Mouse (Mus musculus): ENCODE data around the gene Rpl13. TPM values are rescaled to one million over a fixed set of nuclear protein-coding genes. Genes with fewer than 3 reads are reported as not detected.
"Not testable (repeated sequence)": the region's sequence is repeated elsewhere in the genome, so short reads cannot be mapped to it uniquely, and the experiment has no call there.

Gene Rpl13
- polyA plus RNA-seq, 1 experiment from 2014 or later: 1,597 TPM

DNA sequence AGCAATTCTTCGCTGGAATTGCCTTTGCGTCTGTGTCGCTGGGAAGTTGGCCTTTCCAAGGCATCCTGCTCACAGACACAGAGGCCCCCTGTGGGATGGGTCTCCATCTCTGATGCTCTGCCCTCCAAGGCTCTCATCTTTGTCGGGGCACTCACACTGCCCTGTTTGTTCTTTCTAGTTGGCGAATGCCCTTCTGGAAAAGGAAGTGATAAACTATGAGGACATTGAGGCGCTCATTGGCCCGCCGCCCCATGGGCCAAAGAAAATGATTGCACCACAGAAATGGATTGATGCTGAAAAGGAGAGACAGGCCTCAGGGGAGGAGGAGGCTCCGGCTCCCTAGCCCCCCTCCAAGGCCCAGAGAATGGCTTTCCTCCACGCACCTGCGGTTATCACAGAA is 4.9 kb upstream of the Rpl13 start:
- Histone ChIP-seq H3K9ac (0 out of 2 replicates have a peak overlapping the region, but pooled peaks have one; percentile 12), H3K4me2 (no peak overlapping the region), H3K4me3 (no peak overlapping the region), H3K36me3 (peaks cover 52% of the 10 kb centered on the region), H3K9me3 (no peaks in the 10 kb centered on the region), H3K27ac (no peak overlapping the region), H3K27me3 (no peaks in the 10 kb centered on the region), H3K4me1 (peaks cover 14% of the 10 kb centered on the region)
- 89% methylated on average over 11 of the region's 11 CpGs for WGBS
- ATAC-seq (ENCODE audit: insufficient number of reproducible peaks, insufficient read depth, low FRiP score, low TSS enrichment, low read depth): no peak

DNA sequence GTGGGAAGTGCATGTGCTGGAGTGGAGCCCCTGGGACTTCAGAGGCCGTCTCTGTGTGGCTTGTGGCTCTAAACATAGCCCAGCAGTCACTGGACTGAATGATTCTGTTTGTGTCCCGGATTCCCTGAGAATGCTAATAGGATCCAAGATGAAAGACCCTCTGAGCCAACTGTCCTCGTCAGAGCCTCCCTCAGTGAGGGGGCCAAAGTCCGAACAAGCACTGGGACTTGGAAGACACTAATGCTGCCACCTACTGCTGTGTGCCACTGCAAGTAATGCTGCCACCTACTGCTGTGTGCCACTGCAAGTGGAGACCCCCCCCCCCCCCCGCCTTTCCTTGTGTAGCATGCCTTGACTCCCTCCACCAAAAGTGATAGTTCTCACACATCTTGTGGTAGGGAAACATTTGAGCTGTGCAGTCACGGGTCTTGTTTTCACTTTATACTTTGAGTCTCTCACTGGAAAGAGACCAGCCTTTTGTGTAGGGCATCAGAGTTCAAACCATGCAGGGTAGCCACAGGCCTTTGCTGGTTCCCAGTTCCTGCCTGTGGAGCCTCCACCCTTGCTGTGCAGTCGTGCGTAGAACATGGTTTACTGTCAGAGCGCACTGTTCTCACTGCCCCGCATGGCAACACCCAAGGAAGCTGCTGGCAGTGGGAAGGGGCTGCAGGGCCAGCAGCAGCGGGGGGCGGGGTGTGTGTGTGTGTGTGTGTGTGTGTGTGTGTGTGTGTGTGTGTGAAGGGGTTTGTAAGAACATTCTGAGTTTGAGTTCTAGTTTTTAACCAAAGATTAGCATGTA is 4.2 kb upstream of the Rpl13 start:
- no peak for ATAC-seq (ENCODE audit: insufficient number of reproducible peaks, insufficient read depth, low FRiP score, low TSS enrichment, low read depth)
- H3K4me2 ChIP-seq: no peak overlapping the region
- H3K27ac ChIP-seq: no peak overlapping the region
- 76% methylated on average over 12 of the region's 12 CpGs for WGBS
- H3K4me1 ChIP-seq: peaks cover 14% of the 10 kb centered on the region
- H3K36me3 ChIP-seq: peaks cover 47% of the 10 kb centered on the region
- no peak overlapping the region for H3K4me3 ChIP-seq
- H3K9me3 ChIP-seq: no peaks in the 10 kb centered on the region
- H3K27me3 ChIP-seq: no peaks in the 10 kb centered on the region
- H3K9ac ChIP-seq: no peak overlapping the region

DNA sequence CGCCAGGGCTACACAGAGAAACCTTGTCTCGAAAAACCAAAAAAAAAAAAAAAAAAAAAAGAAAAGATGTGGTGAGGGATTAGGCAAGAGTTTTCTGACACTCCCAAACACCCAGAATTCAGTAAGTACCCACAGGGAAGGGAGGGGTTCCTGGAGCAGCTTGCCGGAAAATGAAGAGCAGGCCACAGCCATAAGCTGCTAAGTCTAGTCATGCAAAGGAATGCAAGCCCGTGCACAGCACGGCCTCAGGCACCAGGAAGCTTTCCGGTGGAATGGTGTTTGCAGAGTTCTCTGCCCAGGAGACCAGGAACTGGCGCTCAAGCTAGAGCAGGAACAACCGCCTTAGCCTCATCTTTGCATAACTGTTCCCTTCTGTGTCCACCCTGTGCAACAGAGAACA is 1.9 kb upstream of the Rpl13 start:
- Histone ChIP-seq H3K27me3 (no peaks in the 10 kb centered on the region), H3K4me2 (no peak overlapping the region), H3K9me3 (no peaks in the 10 kb centered on the region), H3K4me1 (peaks cover 27% of the 10 kb centered on the region), H3K9ac (peak overlapping the region; percentile 41; the same call in 1 of the 2 replicates), H3K27ac (peak overlapping the region; percentile 77), H3K36me3 (peaks cover 46% of the 10 kb centered on the region), H3K4me3 (no peak overlapping the region)
- WGBS: 16% methylated on average over 8 of the region's 8 CpGs
- no peak; the same call in 1 of the 2 replicates for ATAC-seq (ENCODE audit: insufficient number of reproducible peaks, insufficient read depth, low FRiP score, low TSS enrichment, low read depth)

DNA sequence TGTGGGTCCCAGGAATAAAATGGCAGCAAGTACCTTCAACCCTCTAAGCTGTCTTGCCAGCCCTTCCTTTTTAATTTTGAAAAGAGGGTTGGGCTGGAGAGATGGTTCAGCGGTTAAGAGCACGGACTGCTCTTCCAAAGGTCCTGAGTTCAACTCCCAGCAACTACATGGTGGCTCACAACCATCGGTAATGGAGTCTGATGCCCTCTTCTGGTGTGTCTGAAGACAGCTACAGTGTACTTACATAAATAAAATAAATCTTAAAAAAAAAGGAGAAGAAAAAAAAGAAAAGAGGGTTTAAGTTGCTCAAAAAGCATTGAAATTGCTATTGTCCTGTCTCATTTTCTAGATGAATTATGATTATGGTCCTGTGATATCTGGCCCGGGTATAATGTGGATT is 906 bp upstream of the Rpl13 start:
- peak overlapping the region; percentile 95 for H3K4me2 ChIP-seq

DNA sequence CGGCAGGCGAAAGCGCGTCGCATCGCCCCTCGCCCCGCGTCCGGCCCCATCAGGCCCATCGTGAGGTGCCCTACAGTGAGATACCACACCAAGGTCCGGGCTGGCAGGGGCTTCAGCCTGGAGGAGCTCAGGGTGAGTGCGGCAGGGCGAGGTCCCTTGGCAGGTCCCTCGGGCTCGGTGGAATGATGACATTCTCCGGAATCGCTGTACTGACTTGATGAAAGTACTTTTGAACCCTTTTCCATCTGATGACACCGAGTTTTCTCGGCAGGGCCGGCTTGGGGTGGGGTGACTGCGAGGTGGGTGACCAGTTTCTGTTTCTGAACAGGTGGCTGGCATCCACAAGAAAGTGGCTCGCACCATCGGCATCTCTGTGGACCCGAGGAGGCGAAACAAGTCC is 705 bp downstream of the Rpl13 start:
- peak overlapping the region; percentile 98 for H3K9ac ChIP-seq
- peaks cover 27% of the 10 kb centered on the region for H3K4me1 ChIP-seq
- not testable (repeated sequence) for H3K27me3 ChIP-seq; ATAC-seq (ENCODE audit: insufficient number of reproducible peaks, insufficient read depth, low FRiP score, low TSS enrichment, low read depth); H3K9me3 ChIP-seq
- H3K4me2 ChIP-seq: peak overlapping the region; percentile 95
- peak overlapping the region; percentile 74 for H3K4me3 ChIP-seq
- WGBS: 1% methylated on average over 26 of the region's 26 CpGs
- H3K27ac ChIP-seq: peak overlapping the region; percentile 95
- peaks cover 35% of the 10 kb centered on the region for H3K36me3 ChIP-seq

More for the DNA sequence above, 906 bp upstream of the Rpl13 start:
- Histone ChIP-seq H3K9me3 (no peaks in the 10 kb centered on the region), H3K4me1 (peaks cover 27% of the 10 kb centered on the region), H3K4me3 (no peak overlapping the region), H3K9ac (no peak overlapping the region), H3K36me3 (peaks cover 47% of the 10 kb centered on the region), H3K27me3 (no peaks in the 10 kb centered on the region), H3K27ac (peak overlapping the region; percentile 77; the same call in 1 of the 2 replicates)
- ATAC-seq (ENCODE audit: insufficient number of reproducible peaks, insufficient read depth, low FRiP score, low TSS enrichment, low read depth): no peak
- 76% methylated on average over 4 of the region's 4 CpGs for WGBS

DNA sequence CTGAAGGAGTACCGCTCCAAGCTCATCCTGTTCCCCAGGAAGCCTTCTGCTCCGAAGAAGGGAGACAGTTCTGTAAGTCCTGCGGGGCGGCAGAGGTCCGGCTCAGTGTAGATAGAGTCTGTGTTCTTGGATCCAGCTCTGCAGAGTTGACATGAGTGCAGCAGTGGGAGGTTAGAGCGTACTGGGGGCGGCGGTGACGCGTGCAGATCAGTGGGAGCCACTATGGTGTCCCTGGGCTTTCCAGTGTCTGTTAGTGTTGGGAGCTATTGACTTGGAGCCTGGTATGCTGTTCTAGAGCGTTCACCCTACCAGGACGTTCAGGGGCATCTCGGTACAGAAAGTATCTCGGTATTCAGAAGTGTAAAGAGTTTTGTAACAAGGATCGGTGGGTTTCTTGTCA is 1.1 kb downstream of the Rpl13 start:
- Histone ChIP-seq H3K4me3 (peak overlapping the region; percentile 74), H3K9me3 (no peaks in the 10 kb centered on the region), H3K27ac (peak overlapping the region; percentile 95), H3K9ac (peak overlapping the region; percentile 98), H3K27me3 (no peaks in the 10 kb centered on the region), H3K36me3 (peaks cover 31% of the 10 kb centered on the region), H3K4me1 (peaks cover 27% of the 10 kb centered on the region), H3K4me2 (peak overlapping the region; percentile 95)
- ATAC-seq (ENCODE audit: insufficient number of reproducible peaks, insufficient read depth, low FRiP score, low TSS enrichment, low read depth): no peak
- 12% methylated on average over 15 of the region's 15 CpGs for WGBS

DNA sequence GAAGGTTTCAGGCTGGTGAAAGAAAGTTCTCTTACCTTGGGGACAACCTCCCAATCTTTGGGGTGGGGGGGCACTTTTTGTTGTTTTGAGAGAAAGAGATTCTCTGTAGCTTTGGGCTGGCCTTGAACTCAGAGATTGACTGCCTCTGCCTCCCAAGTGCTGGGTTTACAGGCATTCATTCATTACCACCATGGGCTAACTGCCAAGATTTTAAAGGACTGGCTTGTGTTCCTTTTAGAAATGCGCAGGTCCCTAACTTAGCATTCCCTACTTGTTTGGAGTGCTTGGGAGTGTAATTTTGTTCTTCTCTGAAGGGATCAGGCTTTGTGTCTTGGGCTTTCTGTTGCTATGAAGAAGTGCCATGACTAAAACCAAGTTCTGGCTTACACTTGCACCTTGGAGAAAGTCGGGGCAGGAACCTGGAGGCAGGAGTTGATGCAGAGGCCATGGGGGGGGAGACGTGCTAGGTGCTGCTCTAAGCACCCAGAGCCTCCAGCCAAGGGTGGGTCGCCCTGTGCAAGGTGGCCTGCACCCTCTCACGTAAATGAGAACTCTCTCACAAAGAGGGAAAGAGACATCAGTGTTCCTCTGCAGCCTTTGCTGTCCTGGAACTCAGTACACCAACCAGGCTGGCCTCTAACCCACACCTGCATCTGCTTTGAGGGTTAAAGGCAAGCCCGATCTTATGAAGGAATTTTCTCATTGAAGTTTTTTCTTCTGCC is 2.1 kb downstream of the Rpl13 start:
- H3K9ac ChIP-seq: peak overlapping the region; percentile 98
- H3K4me2 ChIP-seq: peak overlapping the region; percentile 95
- no peaks in the 10 kb centered on the region for H3K27me3 ChIP-seq
- H3K36me3 ChIP-seq: peaks cover 28% of the 10 kb centered on the region
- ATAC-seq (ENCODE audit: insufficient number of reproducible peaks, insufficient read depth, low FRiP score, low TSS enrichment, low read depth): no peak
- no peaks in the 10 kb centered on the region for H3K9me3 ChIP-seq
- no peak overlapping the region; the same call in 1 of the 2 replicates for H3K27ac ChIP-seq
- WGBS: 85% methylated on average over 6 of the region's 6 CpGs
- peaks cover 27% of the 10 kb centered on the region for H3K4me1 ChIP-seq
- H3K4me3 ChIP-seq: peak overlapping the region; percentile 74

DNA sequence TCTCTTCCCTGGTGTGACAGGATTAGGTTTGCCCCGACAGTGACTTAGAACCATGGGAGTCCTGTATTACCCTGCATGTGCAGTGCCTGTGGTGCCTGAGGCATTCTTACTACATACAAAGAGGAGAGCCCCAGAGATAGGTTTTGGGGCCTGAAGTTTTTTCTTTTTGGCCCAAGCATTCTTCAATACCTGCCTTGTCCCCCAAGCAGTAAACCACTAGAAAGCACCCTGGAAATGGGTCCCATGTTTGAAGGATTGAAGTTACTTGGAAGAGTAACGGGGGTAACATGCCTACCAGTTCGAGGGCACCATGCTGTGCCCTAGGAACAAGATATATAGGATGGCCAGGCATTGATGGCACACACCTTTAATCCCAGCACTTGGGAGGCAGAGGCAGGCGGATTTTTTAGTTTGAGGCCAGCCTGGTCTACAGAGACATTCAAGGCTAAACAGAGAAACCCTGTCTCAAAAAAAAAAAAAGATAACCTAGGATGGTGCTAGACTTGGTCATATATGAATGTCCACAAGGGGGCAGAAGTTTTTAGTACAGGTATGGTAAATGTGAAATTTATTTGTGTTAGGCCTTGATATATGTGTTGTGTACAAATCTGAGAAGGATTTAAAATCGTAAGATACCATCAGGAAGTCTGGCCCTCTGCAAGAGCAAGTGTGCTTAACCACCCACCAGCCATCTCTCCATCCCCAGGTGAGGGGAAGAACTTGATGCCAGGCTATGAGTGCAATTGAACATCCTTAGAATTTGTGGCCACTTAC is 3.6 kb downstream of the Rpl13 start:
- WGBS: 63% methylated on average over 5 of the region's 5 CpGs
- H3K36me3 ChIP-seq: peaks cover 28% of the 10 kb centered on the region
- H3K27ac ChIP-seq: no peak overlapping the region
- peaks cover 23% of the 10 kb centered on the region for H3K4me1 ChIP-seq
- no peak for ATAC-seq (ENCODE audit: insufficient number of reproducible peaks, insufficient read depth, low FRiP score, low TSS enrichment, low read depth)
- no peak overlapping the region for H3K9ac ChIP-seq
- H3K4me2 ChIP-seq: no peak overlapping the region
- H3K27me3 ChIP-seq: no peaks in the 10 kb centered on the region
- no peaks in the 10 kb centered on the region for H3K9me3 ChIP-seq
- no peak overlapping the region for H3K4me3 ChIP-seq

DNA sequence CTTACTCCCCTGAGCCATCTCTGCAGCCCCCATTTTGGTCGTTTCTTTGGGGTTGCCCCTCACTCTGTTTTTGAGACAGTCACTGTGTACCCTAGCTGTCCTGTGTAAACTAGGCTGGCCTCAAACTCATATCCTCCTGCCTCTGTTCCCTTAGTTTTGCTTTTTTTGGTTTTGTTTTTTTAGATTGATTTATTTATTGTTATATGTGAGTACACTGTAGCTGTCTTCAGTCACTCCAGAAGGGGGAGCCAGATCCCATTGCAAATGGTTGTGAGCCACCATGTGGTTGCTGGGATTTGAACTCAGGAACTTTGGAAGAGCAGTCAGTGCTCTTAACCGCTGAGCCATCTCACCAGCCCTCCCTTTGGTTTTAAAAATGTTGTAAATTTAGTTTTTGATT is 4.4 kb downstream of the Rpl13 start:
- WGBS: 52% methylated on average over 2 of the region's 2 CpGs
- Histone ChIP-seq H3K4me2 (no peak overlapping the region), H3K9ac (no peak overlapping the region), H3K9me3 (no peaks in the 10 kb centered on the region), H3K36me3 (peaks cover 28% of the 10 kb centered on the region), H3K4me1 (peaks cover 25% of the 10 kb centered on the region), H3K4me3 (no peak overlapping the region), H3K27ac (no peak overlapping the region), H3K27me3 (no peaks in the 10 kb centered on the region)
- ATAC-seq (ENCODE audit: insufficient number of reproducible peaks, insufficient read depth, low FRiP score, low TSS enrichment, low read depth): no peak

DNA sequence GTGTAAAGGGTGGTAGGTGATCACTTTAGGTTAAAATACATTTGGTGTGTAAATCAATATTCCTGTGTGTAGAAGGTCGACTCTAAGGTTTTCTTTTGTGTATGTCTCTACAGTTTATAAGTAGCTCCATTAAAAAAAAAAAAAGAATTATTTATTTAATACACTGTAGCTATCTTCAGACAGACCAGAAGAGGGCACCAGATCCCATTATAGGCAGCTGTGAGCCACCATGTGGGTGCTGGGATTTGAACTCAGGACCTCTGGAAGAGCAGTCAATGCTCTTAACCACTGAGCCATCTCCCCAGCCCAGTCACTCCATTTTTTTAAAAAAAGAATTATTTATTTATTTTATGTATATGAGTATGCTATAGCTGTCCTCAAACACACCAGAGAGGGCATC is 5.9 kb downstream of the Rpl13 start:
- H3K27me3 ChIP-seq: no peaks in the 10 kb centered on the region
- WGBS: 65% methylated on average over 1 of the region's 1 CpGs
- no peak for ATAC-seq (ENCODE audit: insufficient number of reproducible peaks, insufficient read depth, low FRiP score, low TSS enrichment, low read depth)
- no peak overlapping the region for H3K4me2 ChIP-seq
- H3K9ac ChIP-seq: no peak overlapping the region
- H3K9me3 ChIP-seq: no peaks in the 10 kb centered on the region
- no peak overlapping the region for H3K27ac ChIP-seq
- H3K4me1 ChIP-seq: peaks cover 22% of the 10 kb centered on the region
- no peak overlapping the region for H3K4me3 ChIP-seq
- peaks cover 28% of the 10 kb centered on the region for H3K36me3 ChIP-seq

DNA sequence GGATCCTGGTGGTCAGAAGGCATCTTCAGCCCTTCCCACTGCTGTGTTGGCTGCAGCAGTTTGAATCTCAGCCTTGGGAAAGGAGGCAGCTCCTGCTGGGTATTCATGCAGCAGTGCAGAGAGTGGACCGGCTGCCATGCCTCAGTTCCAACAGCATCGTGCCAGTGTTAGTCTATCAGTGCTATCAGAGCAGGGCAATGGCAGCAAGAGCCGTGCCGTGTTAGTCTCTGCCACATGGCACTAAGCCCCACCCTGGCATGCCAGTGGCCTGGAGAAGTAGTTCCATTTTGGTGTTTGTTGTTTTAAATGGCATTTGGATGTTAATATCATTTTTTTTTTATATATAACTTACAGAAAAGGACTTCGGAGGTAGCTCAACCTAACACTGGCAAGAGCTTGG is 6.8 kb downstream of the Rpl13 start:
- H3K4me1 ChIP-seq: peaks cover 14% of the 10 kb centered on the region; the same call in 1 of the 2 replicates
- H3K4me3 ChIP-seq: no peak overlapping the region
- H3K4me2 ChIP-seq: no peak overlapping the region
- H3K9ac ChIP-seq: no peak overlapping the region
- no peaks in the 10 kb centered on the region for H3K9me3 ChIP-seq
- WGBS: 83% methylated on average over 5 of the region's 5 CpGs
- ATAC-seq (ENCODE audit: insufficient number of reproducible peaks, insufficient read depth, low FRiP score, low TSS enrichment, low read depth): no peak
- H3K27ac ChIP-seq: peak overlapping the region; percentile 39; the same call in 1 of the 2 replicates
- H3K36me3 ChIP-seq: peaks cover 19% of the 10 kb centered on the region
- no peaks in the 10 kb centered on the region for H3K27me3 ChIP-seq
